Mouse (Mus musculus) hindbrain, embryonic 12.5 days (tissue): ENCODE measurements around the gene Gtf2b. TPM values are rescaled to one million over a fixed set of nuclear protein-coding genes. Genes with fewer than 3 reads are reported as not detected.

ENCODE experiments used
- ATAC-seq: fragments of 200-750 bp; cut with Nextera tagmentation; 2 replicates; pipeline ENCODE4 v1.8.0; 2017; ENCODE audit warnings: moderate TSS enrichment; ENCODE audit not compliant: low FRiP score
- H3K27ac ChIP-seq: fragments of 300-500 bp; sonication (generic); 2 replicates; pipeline ENCODE4 v1.5.1; 2016; ENCODE audit warnings: mild to moderate bottlenecking
- H3K27me3 ChIP-seq: fragments of 300-500 bp; sonication (generic); 2 replicates; pipeline ENCODE4 v1.6.1; 2016; ENCODE audit warnings: mild to moderate bottlenecking
- H3K36me3 ChIP-seq: fragments of 300-500 bp; sonication (generic); 2 replicates; pipeline ENCODE4 v1.6.1; 2016; ENCODE audit warnings: mild to moderate bottlenecking
- H3K4me1 ChIP-seq: fragments of 300-500 bp; sonication (generic); 2 replicates; pipeline ENCODE4 v1.6.1; 2016
- H3K4me2 ChIP-seq: fragments of 300-500 bp; sonication (generic); replicated peaks from 2 replicates; pipeline ENCODE4 v1.6.1; 2016; ENCODE audit warnings: mild to moderate bottlenecking
- H3K4me3 ChIP-seq: fragments of 300-500 bp; sonication (generic); 2 replicates; pipeline ENCODE4 v1.5.1; 2016; ENCODE audit warnings: mild to moderate bottlenecking
- H3K9ac ChIP-seq: fragments of 300-500 bp; sonication (generic); 2 replicates; pipeline ENCODE4 v1.6.1; 2016; ENCODE audit warnings: mild to moderate bottlenecking, moderate library complexity
- H3K9me3 ChIP-seq: fragments of 300-500 bp; sonication (generic); replicated peaks from 2 replicates; pipeline ENCODE4 v1.6.1; 2016; ENCODE audit warnings: mild to moderate bottlenecking
- WGBS: fragments of 180-500 bp; shearing (Covaris S2); methylation state at CpG from one replicate; pipeline ENCODE4 v1.1.7; 2016; 5-methylcytosine and 5-hydroxymethylcytosine counted together
- polyA plus RNA-seq: library from polyadenylated mRNA; unstranded; fragments of >200 nt; fragmentation: Nextera tagmentation; extraction: Ambion mirVana; gene quantifications from 2 replicates; pipeline ENCODE4 v1.2.1, GENCODE M21; 2016

Gene Gtf2b
- polyA plus RNA-seq, 1 experiment from 2014 or later = 88.1 TPM

- no peak for ATAC-seq
- no peaks in the 10 kb centered on the region for H3K27me3 ChIP-seq
- no peak overlapping the region for H3K27ac ChIP-seq
- H3K4me3 ChIP-seq = no peak overlapping the region
- H3K4me2 ChIP-seq = no peak overlapping the region
- no peaks in the 10 kb centered on the region for H3K9me3 ChIP-seq
- WGBS = 90% methylated on average over 4 of the region's 4 CpGs
- H3K36me3 ChIP-seq = peaks cover 8% of the 10 kb centered on the region
- no peaks in the 10 kb centered on the region for H3K4me1 ChIP-seq
- no peak overlapping the region for H3K9ac ChIP-seq
Measured at GRCm38 (mm10) chr3:142826449-142827146, 61.8 kb downstream of the Gtf2b start.

GRCm38 (mm10) chr3:142832910-142833309 lies 68.1 kb downstream of the Gtf2b start:
- Histone ChIP-seq H3K9me3 (no peaks in the 10 kb centered on the region), H3K9ac (no peak overlapping the region), H3K27me3 (no peaks in the 10 kb centered on the region), H3K4me2 (no peak overlapping the region), H3K4me1 (no peaks in the 10 kb centered on the region), H3K36me3 (peaks cover 8% of the 10 kb centered on the region), H3K4me3 (no peak overlapping the region), H3K27ac (no peak overlapping the region)
- WGBS = 92% methylated on average over 3 of the region's 3 CpGs
- ATAC-seq = no peak

Other genes starting within 250 kb of the Gtf2b start
- gene Gbp7, start 234.7 kb upstream of the Gtf2b start, polyA plus RNA-seq = 1.5 and 2.0 TPM in 2 replicates
- 0.97 and 1.0 TPM in 2 replicates for gene Gbp3, start 205.0 kb upstream of the Gtf2b start, polyA plus RNA-seq
- not detected in 2 replicates for gene Gbp2b, start 170.2 kb upstream of the Gtf2b start, polyA plus RNA-seq
- gene Gbp2, start 144.4 kb upstream of the Gtf2b start, polyA plus RNA-seq = 0.40 and 0.73 TPM in 2 replicates
- gene Kyat3, start 64.0 kb upstream of the Gtf2b start, polyA plus RNA-seq = 10.2 and 11.9 TPM in 2 replicates
- gene Pkn2, start 117.0 kb downstream of the Gtf2b start, polyA plus RNA-seq = 49.4 and 54.4 TPM in 2 replicates